Mouse (Mus musculus) lung, postnatal 10 days (tissue): ENCODE measurements around the gene Ppp1r13l.

Source experiments
- DNase-seq: peaks from one replicate; pipeline ENCODE4 v3.0.0; 2021

Gene Ppp1r13l

GRCm38 (mm10) chr7:19420821-19421636 lies 61.5 kb downstream of the Ppp1r13l start:
- DNase-seq = peak; percentile 95

GRCm38 (mm10) chr7:19423083-19423482 lies 63.5 kb downstream of the Ppp1r13l start:
- no peak for DNase-seq

- DNase-seq = no peak
These were observed 64.5 kb downstream of the Ppp1r13l start for GRCm38 (mm10) chr7:19424051-19424450.

GRCm38 (mm10) chr7:19426349-19426748 lies 66.8 kb downstream of the Ppp1r13l start:
- no peak for DNase-seq

GRCm38 (mm10) chr7:19426888-19427287 lies 67.3 kb downstream of the Ppp1r13l start:
- DNase-seq = no peak
